Mouse (Mus musculus) embryonic fibroblast, embryonic 13.5 days (primary cell): ENCODE results near the gene AW822073.

Experiments used
- CTCF ChIP-seq: IDR thresholded peaks from 2 replicates; pipeline ENCODE4 v1.5.1; 2011; ENCODE audit warnings: mild to moderate bottlenecking, control low read depth, low read length, moderate library complexity, borderline replicate concordance; ENCODE audit not compliant: insufficient read depth
- POLR2A ChIP-seq: IDR thresholded peaks from 2 replicates; pipeline ENCODE4 v1.6.1; 2011; ENCODE audit warnings: low read depth, mild to moderate bottlenecking, control low read depth, low read length, moderate library complexity

GRCm38 (mm10) chr10:58217366-58217765 lies 7.4 kb downstream of the AW822073 start:
- TF ChIP-seq CTCF: no peak
- no peak for TF ChIP-seq POLR2A
